Mouse (Mus musculus): ENCODE data around the gene Pdia4.
"Not testable (repeated sequence)": the region's sequence is repeated elsewhere in the genome, so short reads cannot be mapped to it uniquely, and the experiment has no call there.

Gene Pdia4

GRCm38 (mm10) chr6:47759406-47759805 is 53.8 kb downstream of the Pdia4 start:
- DNase-seq (ENCODE audit: low read depth, low spot score): not testable (repeated sequence)

- not testable (repeated sequence) for DNase-seq (ENCODE audit: low read depth, low spot score)
These were observed 55.4 kb downstream of the Pdia4 start for GRCm38 (mm10) chr6:47757849-47758248.

- not testable (repeated sequence) for DNase-seq (ENCODE audit: low read depth, low spot score)
These were observed 55.8 kb downstream of the Pdia4 start for GRCm38 (mm10) chr6:47757429-47757828.

GRCm38 (mm10) chr6:47753144-47753543 is 60.1 kb downstream of the Pdia4 start:
- DNase-seq (ENCODE audit: low read depth, low spot score): not testable (repeated sequence)

GRCm38 (mm10) chr6:47748306-47748705 is 64.9 kb downstream of the Pdia4 start:
- DNase-seq (ENCODE audit: low read depth, low spot score): not testable (repeated sequence)

GRCm38 (mm10) chr6:47747886-47748285 is 65.3 kb downstream of the Pdia4 start:
- not testable (repeated sequence) for DNase-seq (ENCODE audit: low read depth, low spot score)
